Mouse (Mus musculus) liver, embryonic 12.5 days (tissue): ENCODE data around the gene Aph1a. TPM values are rescaled to one million over a fixed set of nuclear protein-coding genes. Genes with fewer than 3 reads are reported as not detected.
"Not testable (repeated sequence)": the region's sequence is repeated elsewhere in the genome, so short reads cannot be mapped to it uniquely, and the experiment has no call there.

Experiments
- ATAC-seq: fragments of 200-750 bp; cut with Nextera tagmentation; 2 replicates; pipeline ENCODE4 v1.8.0; 2017; ENCODE audit warnings: moderate number of reproducible peaks, mild to moderate bottlenecking, moderate library complexity
- H3K27ac ChIP-seq: fragments of 300-500 bp; sonication (generic); 2 replicates; pipeline ENCODE4 v1.5.1; 2016; ENCODE audit warnings: mild to moderate bottlenecking
- H3K27me3 ChIP-seq: fragments of 300-500 bp; sonication (generic); replicated peaks from 2 replicates; pipeline ENCODE4 v1.6.1; 2016; ENCODE audit warnings: mild to moderate bottlenecking, moderate library complexity
- H3K36me3 ChIP-seq: fragments of 300-500 bp; sonication (generic); 2 replicates; pipeline ENCODE4 v1.6.1; 2016; ENCODE audit warnings: mild to moderate bottlenecking, moderate library complexity
- H3K4me1 ChIP-seq: fragments of 300-500 bp; sonication (generic); 2 replicates; pipeline ENCODE4 v1.6.1; 2016
- H3K4me2 ChIP-seq: fragments of 300-500 bp; sonication (generic); 2 replicates; pipeline ENCODE4 v1.6.1; 2016; ENCODE audit warnings: mild to moderate bottlenecking, moderate library complexity
- H3K4me3 ChIP-seq: fragments of 300-500 bp; sonication (generic); 2 replicates; pipeline ENCODE4 v1.5.1; 2016; ENCODE audit warnings: mild to moderate bottlenecking, moderate library complexity
- H3K9ac ChIP-seq: fragments of 300-500 bp; sonication (generic); 2 replicates; pipeline ENCODE4 v1.6.1; 2016; ENCODE audit warnings: mild to moderate bottlenecking, moderate library complexity
- H3K9me3 ChIP-seq: fragments of 300-500 bp; sonication (generic); replicated peaks from 2 replicates; pipeline ENCODE4 v1.6.1; 2016; ENCODE audit warnings: mild to moderate bottlenecking, moderate library complexity
- WGBS: fragments of 180-500 bp; shearing (Covaris S2); methylation state at CpG from one replicate; pipeline ENCODE4 v1.1.7; 2016; ENCODE audit not compliant: insufficient replicate concordance; 5-methylcytosine and 5-hydroxymethylcytosine counted together
- polyA plus RNA-seq: library from polyadenylated mRNA; unstranded; fragments of >200 nt; fragmentation: Nextera tagmentation; extraction: Ambion mirVana; gene quantifications from 2 replicates; pipeline ENCODE4 v1.2.1, GENCODE M21; 2016

The Aph1a gene
- polyA plus RNA-seq, 1 experiment from 2014 or later, result 19.0 TPM

- no peaks in the 10 kb centered on the region for H3K9me3 ChIP-seq
- peak overlapping the region; percentile 40 for H3K9ac ChIP-seq
- H3K27ac ChIP-seq, result peak overlapping the region; percentile 79
- peaks cover 33% of the 10 kb centered on the region for H3K4me1 ChIP-seq
- H3K36me3 ChIP-seq, result peaks cover under 1% of the 10 kb centered on the region; the same call in 1 of the 2 replicates
- 10% methylated on average over 15 of the region's 15 CpGs for WGBS
- H3K27me3 ChIP-seq, result peaks cover 84% of the 10 kb centered on the region
- peak overlapping the region; percentile 34 for H3K4me3 ChIP-seq
- H3K4me2 ChIP-seq, result peak overlapping the region; percentile 65
- peak; percentile 63 for ATAC-seq
Measured at GRCm38 (mm10) chr3:95903753-95904502, 10.2 kb downstream of the Aph1a start.

GRCm38 (mm10) chr3:95904568-95904967, 10.8 kb downstream of the Aph1a start, which contains the start of gene Car14:
TSS of gene Car14 (minus strand) at chr3:95904691.
- no peaks in the 10 kb centered on the region for H3K9me3 ChIP-seq
- peak within 1 kb of the TSS; percentile 40 for H3K9ac ChIP-seq
- peak within 1 kb of the TSS; percentile 79 for H3K27ac ChIP-seq
- H3K4me2 ChIP-seq, result peak within 1 kb of the TSS; percentile 65
- H3K36me3 ChIP-seq, result no peaks in the 10 kb centered on the region
- 3% methylated on average over 15 of the region's 15 CpGs for WGBS
- H3K4me3 ChIP-seq, result peak within 1 kb of the TSS; percentile 34
- no peak for ATAC-seq
- H3K4me1 ChIP-seq, result peaks cover 33% of the 10 kb centered on the region
- H3K27me3 ChIP-seq, result peaks cover 86% of the 10 kb centered on the region

- 2% methylated on average over 18 of the region's 18 CpGs for WGBS
- Histone ChIP-seq H3K4me1 (peaks cover 33% of the 10 kb centered on the region), H3K27me3 (peaks cover 80% of the 10 kb centered on the region), H3K4me2 (peak overlapping the region; percentile 65), H3K9me3 (no peaks in the 10 kb centered on the region), H3K36me3 (no peaks in the 10 kb centered on the region), H3K4me3 (peak overlapping the region; percentile 34), H3K27ac (peak overlapping the region; percentile 79), H3K9ac (peak overlapping the region; percentile 24; the same call in 1 of the 2 replicates)
- ATAC-seq, result peak; percentile 44; the same call in 1 of the 2 replicates
Measured at GRCm38 (mm10) chr3:95905146-95905939, 11.6 kb downstream of the Aph1a start.

GRCm38 (mm10) chr3:95905940-95906492, 12.2 kb downstream of the Aph1a start:
- peak overlapping the region; percentile 34 for H3K4me3 ChIP-seq
- WGBS, result under 1% methylated on average over 12 of the region's 12 CpGs
- peaks cover 82% of the 10 kb centered on the region for H3K27me3 ChIP-seq
- no peak overlapping the region for H3K27ac ChIP-seq
- no peaks in the 10 kb centered on the region for H3K9me3 ChIP-seq
- peaks cover 33% of the 10 kb centered on the region for H3K4me1 ChIP-seq
- no peaks in the 10 kb centered on the region for H3K36me3 ChIP-seq
- no peak for ATAC-seq
- H3K4me2 ChIP-seq, result peak overlapping the region; percentile 65
- H3K9ac ChIP-seq, result 0 out of 2 replicates have a peak overlapping the region, but pooled peaks have one; percentile 29

GRCm38 (mm10) chr3:95906860-95907259, 13.1 kb downstream of the Aph1a start:
- under 1% methylated on average over 12 of the region's 12 CpGs for WGBS
- H3K27me3 ChIP-seq, result peaks cover 73% of the 10 kb centered on the region
- H3K27ac ChIP-seq, result no peak overlapping the region

GRCm38 (mm10) chr3:95907613-95908012, 13.8 kb downstream of the Aph1a start:
- Histone ChIP-seq H3K9me3 (no peaks in the 10 kb centered on the region), H3K4me2 (no peak overlapping the region), H3K27me3 (peaks cover 66% of the 10 kb centered on the region), H3K36me3 (no peaks in the 10 kb centered on the region), H3K4me3 (no peak overlapping the region), H3K4me1 (peaks cover 30% of the 10 kb centered on the region), H3K27ac (no peak overlapping the region), H3K9ac (no peak overlapping the region)
- no peak for ATAC-seq
- WGBS, result 36% methylated on average over 4 of the region's 4 CpGs

More at GRCm38 (mm10) chr3:95906860-95907259, 13.1 kb downstream of the Aph1a start:
- peak overlapping the region; percentile 65 for H3K4me2 ChIP-seq
- peaks cover 33% of the 10 kb centered on the region for H3K4me1 ChIP-seq
- no peaks in the 10 kb centered on the region for H3K9me3 ChIP-seq
- peak overlapping the region; percentile 34 for H3K4me3 ChIP-seq
- H3K36me3 ChIP-seq, result no peaks in the 10 kb centered on the region
- 0 out of 2 replicates have a peak overlapping the region, but pooled peaks have one; percentile 29 for H3K9ac ChIP-seq
- no peak for ATAC-seq

GRCm38 (mm10) chr3:95914706-95915105, 20.9 kb downstream of the Aph1a start:
- 0 out of 2 replicates have a peak, but pooled peaks cover 5% of the 10 kb centered on the region for H3K27me3 ChIP-seq
- H3K9me3 ChIP-seq, result no peaks in the 10 kb centered on the region
- H3K4me1 ChIP-seq, result peaks cover 5% of the 10 kb centered on the region
- no peak for ATAC-seq
- H3K9ac ChIP-seq, result no peak overlapping the region
- no peak overlapping the region for H3K4me2 ChIP-seq
- no peaks in the 10 kb centered on the region for H3K36me3 ChIP-seq
- WGBS, result 17% methylated on average over 4 of the region's 4 CpGs
- no peak overlapping the region for H3K4me3 ChIP-seq
- no peak overlapping the region for H3K27ac ChIP-seq

GRCm38 (mm10) chr3:95916760-95917159, 23.0 kb downstream of the Aph1a start:
- WGBS, result 55% methylated on average over 7 of the region's 7 CpGs
- no peak for ATAC-seq

GRCm38 (mm10) chr3:95920532-95920931, 26.8 kb downstream of the Aph1a start:
- WGBS, result 61% methylated on average over 2 of the region's 2 CpGs
- ATAC-seq, result not testable (repeated sequence)

More at GRCm38 (mm10) chr3:95916760-95917159, 23.0 kb downstream of the Aph1a start:
- H3K4me2 ChIP-seq, result no peak overlapping the region
- no peaks in the 10 kb centered on the region; the same call in 1 of the 2 replicates for H3K27me3 ChIP-seq
- H3K4me1 ChIP-seq, result peaks cover 5% of the 10 kb centered on the region
- H3K27ac ChIP-seq, result no peak overlapping the region
- no peaks in the 10 kb centered on the region for H3K9me3 ChIP-seq
- no peak overlapping the region for H3K4me3 ChIP-seq
- no peaks in the 10 kb centered on the region for H3K36me3 ChIP-seq
- no peak overlapping the region for H3K9ac ChIP-seq

GRCm38 (mm10) chr3:95923429-95923828, 29.7 kb downstream of the Aph1a start:
- 61% methylated on average over 7 of the region's 7 CpGs for WGBS
- H3K9me3 ChIP-seq, H3K36me3 ChIP-seq, H3K4me2 ChIP-seq, H3K4me1 ChIP-seq, H3K4me3 ChIP-seq, ATAC-seq, H3K27me3 ChIP-seq, H3K27ac ChIP-seq, H3K9ac ChIP-seq: not testable (repeated sequence)

More at GRCm38 (mm10) chr3:95920532-95920931, 26.8 kb downstream of the Aph1a start:
- H3K9ac ChIP-seq, H3K9me3 ChIP-seq, H3K27me3 ChIP-seq, H3K36me3 ChIP-seq, H3K4me3 ChIP-seq, H3K4me2 ChIP-seq, H3K4me1 ChIP-seq, H3K27ac ChIP-seq: not testable (repeated sequence)

- Histone ChIP-seq H3K36me3 (no peaks in the 10 kb centered on the region), H3K27ac (no peak overlapping the region), H3K4me2 (no peak overlapping the region), H3K9ac (no peak overlapping the region), H3K9me3 (no peaks in the 10 kb centered on the region), H3K27me3 (no peaks in the 10 kb centered on the region; the same call in 1 of the 2 replicates), H3K4me3 (no peak overlapping the region), H3K4me1 (peaks cover 7% of the 10 kb centered on the region)
- WGBS, result 40% methylated on average over 4 of the region's 4 CpGs
- no peak for ATAC-seq
Measured at GRCm38 (mm10) chr3:95924185-95924584, 30.4 kb downstream of the Aph1a start.
